Mouse (Mus musculus): Measurements from ENCODE around the gene Cacna1b.

The Cacna1b gene

DNA sequence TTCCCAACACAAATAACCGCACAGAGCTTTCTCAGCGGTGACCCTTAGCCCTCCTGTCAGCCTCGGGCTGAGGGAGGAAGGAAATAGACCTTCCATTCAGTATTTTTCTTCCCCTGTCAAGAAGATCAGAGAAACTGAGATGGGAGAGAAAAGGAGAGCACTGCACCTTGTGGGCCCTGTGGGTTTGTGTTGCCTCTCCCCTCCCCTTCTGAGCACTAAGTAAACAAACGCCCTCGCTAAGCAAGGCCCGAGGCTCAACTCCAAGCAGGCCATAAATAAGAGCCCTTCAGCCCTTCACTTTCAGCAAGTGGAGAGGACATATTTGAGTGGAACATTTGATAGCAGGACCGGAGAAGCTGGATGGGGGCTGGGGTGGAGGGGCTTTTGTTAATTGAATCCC is 209.0 kb downstream of the Cacna1b start:
- DNase-seq (ENCODE audit: low read depth, low spot score): no peak

Measured in forelimb bud, embryonic 11.5 days (tissue).